Mouse (Mus musculus): ENCODE data around the gene Gm6034. TPM values are rescaled to one million over a fixed set of nuclear protein-coding genes. Genes with fewer than 3 reads are reported as not detected.
A peak's percentile ranks its signal among the peaks of the same experiment; 100 is the strongest.
"Not testable (repeated sequence)": the region's sequence is repeated elsewhere in the genome, so short reads cannot be mapped to it uniquely, and the experiment has no call there.

Gene Gm6034
- polyA plus RNA-seq, 1 experiment, result 0.22 TPM

GRCm38 (mm10) chr17:36083266-36083869, 40.6 kb downstream of the Gm6034 start:
- WGBS, result under 1% methylated on average over 46 of the region's 46 CpGs

GRCm38 (mm10) chr17:36083870-36084451, 41.2 kb downstream of the Gm6034 start:
- H3K4me3 ChIP-seq (ENCODE audit: control insufficient read depth, insufficient read depth, low read length), result peak overlapping the region; percentile 57
- TF ChIP-seq POLR2A (IDR thresholded peaks at IDR 0.05; ENCODE audit: control insufficient read depth, extremely low read depth, insufficient read depth, low read length, poor library complexity) (no peak), CTCF (IDR thresholded peaks at IDR 0.05; ENCODE audit: borderline replicate concordance, control insufficient read depth, extremely low read depth, insufficient read depth, low read length, poor library complexity) (no peak)
- H3K27ac ChIP-seq (ENCODE audit: control insufficient read depth, insufficient read depth, low read length), result no peak overlapping the region
- no peaks in the 10 kb centered on the region; the same call in 1 of the 2 replicates for H3K27me3 ChIP-seq (ENCODE audit: control insufficient read depth, insufficient read depth, low read length)
- no peaks in the 10 kb centered on the region for H3K36me3 ChIP-seq (ENCODE audit: control insufficient read depth, insufficient read depth, low read length)
- under 1% methylated on average over 42 of the region's 42 CpGs for WGBS
- peak; percentile 35 for DNase-seq
- peaks cover 14% of the 10 kb centered on the region for H3K4me1 ChIP-seq (replicated peaks; ENCODE audit: control insufficient read depth, insufficient read depth, low read length)

More at GRCm38 (mm10) chr17:36083266-36083869, 40.6 kb downstream of the Gm6034 start:
- Histone ChIP-seq H3K27me3 (ENCODE audit: control insufficient read depth, insufficient read depth, low read length) (no peaks in the 10 kb centered on the region; the same call in 1 of the 2 replicates), H3K4me1 (replicated peaks; ENCODE audit: control insufficient read depth, insufficient read depth, low read length) (peaks cover 14% of the 10 kb centered on the region), H3K4me3 (ENCODE audit: control insufficient read depth, insufficient read depth, low read length) (peak overlapping the region; percentile 57), H3K27ac (ENCODE audit: control insufficient read depth, insufficient read depth, low read length) (no peak overlapping the region), H3K36me3 (ENCODE audit: control insufficient read depth, insufficient read depth, low read length) (no peaks in the 10 kb centered on the region)
- TF ChIP-seq CTCF (IDR thresholded peaks at IDR 0.05; ENCODE audit: borderline replicate concordance, control insufficient read depth, extremely low read depth, insufficient read depth, low read length, poor library complexity) (no peak), POLR2A (IDR thresholded peaks at IDR 0.05; ENCODE audit: control insufficient read depth, extremely low read depth, insufficient read depth, low read length, poor library complexity) (no peak)
- DNase-seq, result peak; percentile 28

GRCm38 (mm10) chr17:36085976-36086375, 43.2 kb downstream of the Gm6034 start:
- H3K27ac ChIP-seq (ENCODE audit: control insufficient read depth, insufficient read depth, low read length); H3K4me3 ChIP-seq (ENCODE audit: control insufficient read depth, insufficient read depth, low read length); H3K27me3 ChIP-seq (ENCODE audit: control insufficient read depth, insufficient read depth, low read length); H3K36me3 ChIP-seq (ENCODE audit: control insufficient read depth, insufficient read depth, low read length): not testable (repeated sequence)
- H3K4me1 ChIP-seq (replicated peaks; ENCODE audit: control insufficient read depth, insufficient read depth, low read length), result peaks cover 14% of the 10 kb centered on the region
- 9% methylated on average over 1 of the region's 1 CpGs for WGBS
- DNase-seq, result peak; percentile 73

GRCm38 (mm10) chr17:36091933-36092332, 49.2 kb downstream of the Gm6034 start:
- not testable (repeated sequence) for DNase-seq; H3K27ac ChIP-seq (ENCODE audit: control insufficient read depth, insufficient read depth, low read length); H3K4me3 ChIP-seq (ENCODE audit: control insufficient read depth, insufficient read depth, low read length); H3K36me3 ChIP-seq (ENCODE audit: control insufficient read depth, insufficient read depth, low read length); H3K27me3 ChIP-seq (ENCODE audit: control insufficient read depth, insufficient read depth, low read length); H3K4me1 ChIP-seq (replicated peaks; ENCODE audit: control insufficient read depth, insufficient read depth, low read length)
- WGBS, result no CpG with 5 or more reads among the region's 2 CpGs

GRCm38 (mm10) chr17:36092520-36092919, 49.8 kb downstream of the Gm6034 start:
- H3K36me3 ChIP-seq (ENCODE audit: control insufficient read depth, insufficient read depth, low read length); H3K4me1 ChIP-seq (replicated peaks; ENCODE audit: control insufficient read depth, insufficient read depth, low read length); H3K27ac ChIP-seq (ENCODE audit: control insufficient read depth, insufficient read depth, low read length); H3K4me3 ChIP-seq (ENCODE audit: control insufficient read depth, insufficient read depth, low read length); H3K27me3 ChIP-seq (ENCODE audit: control insufficient read depth, insufficient read depth, low read length); DNase-seq: not testable (repeated sequence)

- no peaks in the 10 kb centered on the region for H3K27me3 ChIP-seq (ENCODE audit: control insufficient read depth, insufficient read depth, low read length)
- no peak for DNase-seq
- H3K27ac ChIP-seq (ENCODE audit: control insufficient read depth, insufficient read depth, low read length), result no peak overlapping the region
- H3K4me1 ChIP-seq (replicated peaks; ENCODE audit: control insufficient read depth, insufficient read depth, low read length), result no peaks in the 10 kb centered on the region
- WGBS, result 51% methylated on average over 3 of the region's 3 CpGs
- no peaks in the 10 kb centered on the region for H3K36me3 ChIP-seq (ENCODE audit: control insufficient read depth, insufficient read depth, low read length)
- TF ChIP-seq POLR2A (IDR thresholded peaks at IDR 0.05; ENCODE audit: control insufficient read depth, extremely low read depth, insufficient read depth, low read length, poor library complexity) (no peak), CTCF (IDR thresholded peaks at IDR 0.05; ENCODE audit: borderline replicate concordance, control insufficient read depth, extremely low read depth, insufficient read depth, low read length, poor library complexity) (no peak)
- no peak overlapping the region for H3K4me3 ChIP-seq (ENCODE audit: control insufficient read depth, insufficient read depth, low read length)
Observed at GRCm38 (mm10) chr17:36093936-36094335, 51.2 kb downstream of the Gm6034 start.

GRCm38 (mm10) chr17:36099603-36100002, 56.8 kb downstream of the Gm6034 start:
- DNase-seq; H3K27me3 ChIP-seq (ENCODE audit: control insufficient read depth, insufficient read depth, low read length); H3K36me3 ChIP-seq (ENCODE audit: control insufficient read depth, insufficient read depth, low read length); H3K27ac ChIP-seq (ENCODE audit: control insufficient read depth, insufficient read depth, low read length); H3K4me1 ChIP-seq (replicated peaks; ENCODE audit: control insufficient read depth, insufficient read depth, low read length); H3K4me3 ChIP-seq (ENCODE audit: control insufficient read depth, insufficient read depth, low read length): not testable (repeated sequence)
- WGBS, result 90% methylated on average over 2 of the region's 2 CpGs

GRCm38 (mm10) chr17:36102091-36102490, 59.3 kb downstream of the Gm6034 start:
- H3K27me3 ChIP-seq (ENCODE audit: control insufficient read depth, insufficient read depth, low read length); H3K27ac ChIP-seq (ENCODE audit: control insufficient read depth, insufficient read depth, low read length); H3K36me3 ChIP-seq (ENCODE audit: control insufficient read depth, insufficient read depth, low read length); DNase-seq; H3K4me3 ChIP-seq (ENCODE audit: control insufficient read depth, insufficient read depth, low read length); H3K4me1 ChIP-seq (replicated peaks; ENCODE audit: control insufficient read depth, insufficient read depth, low read length): not testable (repeated sequence)
- WGBS, result 93% methylated on average over 12 of the region's 12 CpGs

All from thymus, adult 2 months (tissue).